Mouse (Mus musculus) heart, postnatal 0 days (tissue): Measurements from ENCODE around the gene Arhgef28. TPM values are rescaled to one million over a fixed set of nuclear protein-coding genes. Genes with fewer than 3 reads are reported as not detected.
A peak's percentile ranks its signal among the peaks of the same experiment; 100 is the strongest.

ENCODE experiments used
- ATAC-seq: fragments of 200-750 bp; cut with Nextera tagmentation; 2 replicates; pipeline ENCODE4 v1.8.0; 2017; ENCODE audit warnings: low read depth, moderate number of reproducible peaks, moderate library complexity; ENCODE audit not compliant: insufficient read depth
- DNase-seq: peaks from one replicate; pipeline ENCODE4 v3.0.0-alpha.2; 2016; ENCODE audit warnings: low spot score
- H3K27ac ChIP-seq: fragments of 300-500 bp; sonication (generic); 2 replicates; pipeline ENCODE4 v1.5.1; 2014; ENCODE audit warnings: low read depth, mild to moderate bottlenecking
- H3K27me3 ChIP-seq: fragments of 300-500 bp; sonication (generic); 2 replicates; pipeline ENCODE4 v1.6.1; 2014; ENCODE audit warnings: low read length, mixed read lengths; ENCODE audit not compliant: control insufficient read depth, insufficient read depth
- H3K36me3 ChIP-seq: fragments of 300-500 bp; sonication (generic); replicated peaks from 2 replicates; pipeline ENCODE4 v1.6.1; 2014; ENCODE audit warnings: low read length, mixed read lengths; ENCODE audit not compliant: control insufficient read depth, insufficient read depth
- H3K4me1 ChIP-seq: fragments of 300-500 bp; sonication (generic); 2 replicates; pipeline ENCODE4 v1.6.1; 2014; ENCODE audit warnings: antibody characterized with exemption; ENCODE audit not compliant: control insufficient read depth, insufficient read depth
- H3K4me2 ChIP-seq: fragments of 300-500 bp; sonication (generic); 2 replicates; pipeline ENCODE4 v1.6.1; 2014; ENCODE audit warnings: low read depth, mild to moderate bottlenecking, low read length, moderate library complexity
- H3K4me3 ChIP-seq: fragments of 300-500 bp; sonication (generic); 2 replicates; pipeline ENCODE4 v1.5.1; 2014; ENCODE audit warnings: low read depth, low read length
- H3K9ac ChIP-seq: fragments of 300-500 bp; sonication (generic); replicated peaks from 2 replicates; pipeline ENCODE4 v1.6.1; 2014; ENCODE audit warnings: low read depth, low read length, mixed read lengths
- H3K9me3 ChIP-seq: fragments of 300-500 bp; sonication (generic); replicated peaks from 2 replicates; pipeline ENCODE4 v1.6.1; 2016; ENCODE audit warnings: low read length; ENCODE audit not compliant: control insufficient read depth
- CTCF ChIP-seq: IDR thresholded peaks from 2 replicates; pipeline ENCODE4 v1.5.1; 2016; ENCODE audit warnings: antibody characterized with exemption, control low read depth, low read depth
- EP300 ChIP-seq: IDR thresholded peaks from 2 replicates; pipeline ENCODE4 v1.6.1; 2016; ENCODE audit warnings: antibody characterized with exemption, low read depth
- WGBS: fragments of 180-500 bp; shearing (Covaris S2); extraction: QIAGEN DNeasy Blood & Tissue Kit; methylation state at CpG from one replicate; pipeline ENCODE4 v1.1.7; 2014; 5-methylcytosine and 5-hydroxymethylcytosine counted together
- polyA plus RNA-seq: library from polyadenylated mRNA; unstranded; fragments of >200 nt; fragmentation: Nextera tagmentation; extraction: Ambion mirVana; gene quantifications from 2 replicates; pipeline ENCODE4 v1.2.1, GENCODE M21; 2015
- total RNA-seq: library from RNA; depleted of rRNA; stranded (reverse); fragments of >200 nt; gene quantifications from 2 replicates; pipeline ENCODE4 v1.2.3, GENCODE M21; 2014; ENCODE audit warnings: low replicate concordance

Arhgef28 gene
- total and polyA plus RNA-seq, 2 experiments from 2014 or later: 6.9 to 10.5 TPM

- TF ChIP-seq EP300 (no peak), CTCF (no peak)
- Histone ChIP-seq H3K27ac (no peak overlapping the region), H3K27me3 (no peaks in the 10 kb centered on the region), H3K36me3 (no peaks in the 10 kb centered on the region), H3K9me3 (no peaks in the 10 kb centered on the region), H3K9ac (no peak overlapping the region), H3K4me3 (no peak overlapping the region), H3K4me2 (no peak overlapping the region), H3K4me1 (no peaks in the 10 kb centered on the region)
- 67% methylated on average over 7 of the region's 7 CpGs for WGBS
- ATAC-seq (no peak), DNase-seq (no peak)
These were observed 318.7 kb downstream of the Arhgef28 start for GRCm38 (mm10) chr13:97887558-97887957.

- Histone ChIP-seq H3K27ac (no peak overlapping the region), H3K4me1 (no peaks in the 10 kb centered on the region), H3K4me2 (no peak overlapping the region), H3K9me3 (no peaks in the 10 kb centered on the region), H3K27me3 (no peaks in the 10 kb centered on the region), H3K9ac (no peak overlapping the region), H3K36me3 (no peaks in the 10 kb centered on the region), H3K4me3 (no peak overlapping the region)
- ATAC-seq (no peak), DNase-seq (no peak)
- no peak for TF ChIP-seq CTCF
- WGBS: 60% methylated on average over 10 of the region's 10 CpGs
These were observed 322.6 kb downstream of the Arhgef28 start for GRCm38 (mm10) chr13:97883629-97884028.

GRCm38 (mm10) chr13:97876450-97876849 lies 329.8 kb downstream of the Arhgef28 start:
- WGBS: 84% methylated on average over 4 of the region's 4 CpGs
- no peaks in the 10 kb centered on the region for H3K9me3 ChIP-seq

DNA sequence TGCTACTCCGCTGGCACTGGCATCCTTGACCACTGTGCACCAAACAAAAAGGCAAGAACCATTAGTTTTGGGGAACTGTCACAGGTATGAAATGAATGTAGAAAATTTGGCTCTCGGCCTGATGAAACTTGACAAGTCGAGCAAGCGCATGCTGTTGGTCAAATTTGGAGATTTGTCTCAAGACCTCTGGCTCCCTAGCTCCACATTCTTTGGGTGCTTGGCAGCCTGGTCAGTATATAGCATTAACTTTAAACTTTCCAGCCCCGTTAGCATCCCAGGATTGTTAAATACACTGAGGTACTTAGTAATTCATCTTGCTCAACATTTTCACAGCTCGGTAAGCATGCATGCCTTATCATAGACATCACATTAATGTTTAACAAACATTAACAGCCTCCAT lies 330.2 kb downstream of the Arhgef28 start:
- Histone ChIP-seq H3K36me3 (no peaks in the 10 kb centered on the region), H3K4me3 (no peak overlapping the region), H3K27me3 (no peaks in the 10 kb centered on the region), H3K9me3 (no peaks in the 10 kb centered on the region), H3K4me2 (no peak overlapping the region), H3K27ac (no peak overlapping the region), H3K9ac (no peak overlapping the region), H3K4me1 (no peaks in the 10 kb centered on the region)
- TF ChIP-seq EP300: no peak
- no peak for TF ChIP-seq CTCF
- ATAC-seq (no peak), DNase-seq (no peak)
- 64% methylated on average over 6 of the region's 6 CpGs for WGBS

More at GRCm38 (mm10) chr13:97876450-97876849, 329.8 kb downstream of the Arhgef28 start:
- Histone ChIP-seq H3K4me2 (no peak overlapping the region), H3K4me3 (no peak overlapping the region), H3K9ac (no peak overlapping the region), H3K36me3 (no peaks in the 10 kb centered on the region), H3K4me1 (no peaks in the 10 kb centered on the region), H3K27me3 (no peaks in the 10 kb centered on the region), H3K27ac (no peak overlapping the region)
- ATAC-seq (no peak), DNase-seq (no peak)
- TF ChIP-seq EP300 (no peak), CTCF (no peak)

DNA sequence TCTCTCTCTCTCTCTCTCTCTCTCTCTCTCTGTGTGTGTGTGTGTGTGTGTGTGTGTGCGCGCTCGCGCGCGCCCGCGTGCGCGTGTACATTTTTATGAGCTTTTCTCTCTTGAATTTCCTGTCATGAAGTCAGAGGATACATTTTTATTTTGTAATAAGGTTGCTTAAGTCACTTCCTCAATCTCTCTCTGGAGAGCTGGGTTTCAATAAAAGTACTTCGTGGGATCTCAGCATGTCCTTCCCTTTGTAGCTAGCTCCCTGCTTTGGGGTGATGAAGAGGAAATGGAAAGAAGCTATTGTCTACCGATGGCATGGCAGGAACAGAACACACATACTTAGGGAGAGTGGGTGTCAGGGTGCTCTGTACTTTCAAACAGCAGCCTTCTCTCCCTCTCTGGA lies 336.8 kb downstream of the Arhgef28 start:
- Histone ChIP-seq H3K27me3 (no peaks in the 10 kb centered on the region), H3K9me3 (no peaks in the 10 kb centered on the region), H3K36me3 (no peaks in the 10 kb centered on the region), H3K27ac (no peak overlapping the region), H3K4me2 (no peak overlapping the region), H3K4me1 (no peaks in the 10 kb centered on the region), H3K4me3 (no peak overlapping the region), H3K9ac (no peak overlapping the region)
- no peak for TF ChIP-seq EP300
- TF ChIP-seq CTCF: no peak
- WGBS: 74% methylated on average over 12 of the region's 12 CpGs
- DNase-seq: no peak
- ATAC-seq: no peak

DNA sequence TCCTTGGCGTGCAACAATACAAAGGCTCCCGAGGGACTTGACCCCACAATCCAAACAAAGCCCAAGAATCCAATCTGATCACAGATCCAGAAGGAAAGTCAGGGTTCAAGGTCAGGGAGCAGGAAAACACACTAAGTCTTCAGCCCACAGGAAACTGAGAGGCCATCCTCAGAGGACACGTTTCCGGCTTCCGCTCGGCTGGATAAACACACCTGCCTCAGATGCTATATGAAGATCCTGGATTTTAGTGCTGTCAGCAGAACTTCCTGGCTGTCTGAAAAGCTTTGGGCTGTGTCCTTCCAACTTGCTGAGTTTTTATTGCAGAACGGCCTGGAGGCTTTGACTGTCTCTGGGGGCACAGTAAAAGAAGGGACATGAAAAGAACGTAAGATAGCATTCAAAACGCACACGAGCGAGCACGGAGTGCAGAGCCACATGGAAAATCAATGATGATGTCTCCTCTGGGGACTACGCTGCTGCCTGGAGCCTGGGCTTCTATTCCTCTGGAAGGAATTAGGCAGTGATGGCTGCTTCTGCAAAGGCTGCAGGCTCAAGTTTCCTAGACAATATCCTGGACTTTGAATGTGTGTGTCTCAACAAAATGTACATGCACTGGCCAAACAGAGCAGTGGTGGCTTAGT lies 338.8 kb downstream of the Arhgef28 start:
- Histone ChIP-seq H3K27ac (0 out of 2 replicates have a peak overlapping the region, but pooled peaks have one; percentile 31), H3K9me3 (no peaks in the 10 kb centered on the region), H3K4me1 (no peaks in the 10 kb centered on the region), H3K4me2 (no peak overlapping the region), H3K27me3 (no peaks in the 10 kb centered on the region), H3K36me3 (no peaks in the 10 kb centered on the region), H3K4me3 (no peak overlapping the region), H3K9ac (no peak overlapping the region)
- WGBS: 69% methylated on average over 13 of the region's 13 CpGs
- DNase-seq (peak; percentile 10), ATAC-seq (no peak)
- TF ChIP-seq CTCF: no peak
- TF ChIP-seq EP300: no peak
